Mouse (Mus musculus) monocyte, adult 2 months (primary cell): ENCODE data around the gene Gne.
"Not testable (repeated sequence)": the region's sequence is repeated elsewhere in the genome, so short reads cannot be mapped to it uniquely, and the experiment has no call there.

Source experiments
- DNase-seq, 2 experiments: peaks; one replicate each; pipeline ENCODE4 v3.0.0; 2022; ENCODE audit warnings: low spot score in 2 of 2, low read depth in 1 of 2

Gene Gne

GRCm38 (mm10) chr4:44072873-44073441, 11.0 kb downstream of the Gne start:
- DNase-seq, result no peak

GRCm38 (mm10) chr4:44072146-44072872, 11.7 kb downstream of the Gne start:
- peak; percentile 66 to 76 for DNase-seq

- DNase-seq, result no peak
Observed at GRCm38 (mm10) chr4:44071741-44072145, 12.2 kb downstream of the Gne start.

- no peak for DNase-seq
Observed at GRCm38 (mm10) chr4:44070641-44071040, 13.3 kb downstream of the Gne start.

GRCm38 (mm10) chr4:44069411-44069810, 14.6 kb downstream of the Gne start:
- DNase-seq, result no peak

- DNase-seq, result no peak
Observed at GRCm38 (mm10) chr4:44068736-44069135, 15.2 kb downstream of the Gne start.

- no peak for DNase-seq
Observed at GRCm38 (mm10) chr4:44066891-44067290, 17.1 kb downstream of the Gne start.

- DNase-seq, result peak; percentile 55 to 77
Observed at GRCm38 (mm10) chr4:44065355-44066025, 18.5 kb downstream of the Gne start.

- DNase-seq, result no peak
Observed at GRCm38 (mm10) chr4:44062816-44063215, 21.2 kb downstream of the Gne start.

GRCm38 (mm10) chr4:44062062-44062461, 21.9 kb downstream of the Gne start:
- no peak for DNase-seq

GRCm38 (mm10) chr4:44059674-44060073, 24.3 kb downstream of the Gne start:
- DNase-seq, result no peak

- DNase-seq, result no peak
Observed at GRCm38 (mm10) chr4:44049812-44050211, 34.2 kb downstream of the Gne start.

- DNase-seq, result no peak
Observed at GRCm38 (mm10) chr4:44046066-44046465, 37.9 kb downstream of the Gne start.

GRCm38 (mm10) chr4:44044685-44045356, 39.2 kb downstream of the Gne start:
- no peak for DNase-seq

- DNase-seq, result not testable (repeated sequence)
Observed at GRCm38 (mm10) chr4:44043182-44043581, 40.8 kb downstream of the Gne start.

- no peak for DNase-seq
Observed at GRCm38 (mm10) chr4:44042429-44042828, 41.5 kb downstream of the Gne start.

GRCm38 (mm10) chr4:44040802-44041201, 43.2 kb downstream of the Gne start:
- no peak for DNase-seq

GRCm38 (mm10) chr4:44036455-44036854, 47.5 kb downstream of the Gne start:
- DNase-seq, result no peak

- no peak for DNase-seq
Observed at GRCm38 (mm10) chr4:44031521-44031920, 52.5 kb downstream of the Gne start.

- no peak for DNase-seq
Observed at GRCm38 (mm10) chr4:44029661-44030066, 54.3 kb downstream of the Gne start.

GRCm38 (mm10) chr4:44028303-44029135, 55.5 kb downstream of the Gne start:
- DNase-seq, result no peak
